Mouse (Mus musculus) layer of hippocampus, postnatal 10 days (tissue): ENCODE measurements at regions not wholly inside any gene's neighbourhood (a gene's known extent, or its start where the extent isn't known, plus 50 kb on each side); places are given as distances from the start of the nearest gene placed in this dataset.
A peak's percentile ranks its signal among the peaks of the same experiment; 100 is the strongest.

Experiments
- DNase-seq, 2 experiments: peaks; one replicate each; pipeline ENCODE4 v3.0.0; 2021; ENCODE audit warnings: low spot score in 2 of 2

DNA sequence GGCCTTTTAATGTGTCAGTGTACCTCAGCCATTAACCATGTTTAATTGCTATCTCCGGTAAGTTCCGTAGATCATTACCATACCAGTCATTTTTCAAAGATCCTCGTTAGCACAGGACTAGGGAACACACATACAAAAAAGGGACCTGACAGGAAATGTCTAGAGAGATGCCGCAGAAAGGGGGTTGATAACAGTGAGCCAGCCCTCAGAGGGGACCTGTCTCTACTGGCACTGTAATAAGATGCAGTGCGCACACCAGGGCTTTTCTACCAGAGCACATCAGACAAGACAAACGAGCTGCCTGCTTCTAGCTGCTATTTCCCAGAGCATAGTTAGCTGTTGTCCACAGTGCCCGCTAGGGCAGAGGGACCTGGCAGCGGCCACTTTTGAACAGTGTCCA, 199.1 kb downstream of the Sox11 start:
- DNase-seq = no peak

DNA sequence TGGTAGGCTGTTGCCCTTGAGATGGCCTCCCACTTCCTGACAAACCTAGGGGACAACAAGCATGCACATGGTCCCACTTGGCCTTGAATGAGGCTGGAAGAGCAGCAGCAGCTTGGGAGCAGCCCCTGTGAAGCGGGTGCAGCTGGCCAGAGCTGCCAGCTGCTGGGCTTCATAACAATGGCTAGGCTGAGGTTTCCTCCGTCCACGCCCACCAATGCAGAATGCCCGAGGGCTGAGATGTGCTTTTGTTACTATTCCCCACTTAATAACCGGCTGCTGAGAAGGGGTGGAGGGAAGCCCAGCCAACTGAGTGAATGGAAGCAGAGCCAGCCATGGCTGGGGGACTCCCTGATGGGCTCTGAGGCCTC, 202.1 kb downstream of the Sox11 start:
- DNase-seq = peak in 1 of 2 experiments; percentile 30

DNA sequence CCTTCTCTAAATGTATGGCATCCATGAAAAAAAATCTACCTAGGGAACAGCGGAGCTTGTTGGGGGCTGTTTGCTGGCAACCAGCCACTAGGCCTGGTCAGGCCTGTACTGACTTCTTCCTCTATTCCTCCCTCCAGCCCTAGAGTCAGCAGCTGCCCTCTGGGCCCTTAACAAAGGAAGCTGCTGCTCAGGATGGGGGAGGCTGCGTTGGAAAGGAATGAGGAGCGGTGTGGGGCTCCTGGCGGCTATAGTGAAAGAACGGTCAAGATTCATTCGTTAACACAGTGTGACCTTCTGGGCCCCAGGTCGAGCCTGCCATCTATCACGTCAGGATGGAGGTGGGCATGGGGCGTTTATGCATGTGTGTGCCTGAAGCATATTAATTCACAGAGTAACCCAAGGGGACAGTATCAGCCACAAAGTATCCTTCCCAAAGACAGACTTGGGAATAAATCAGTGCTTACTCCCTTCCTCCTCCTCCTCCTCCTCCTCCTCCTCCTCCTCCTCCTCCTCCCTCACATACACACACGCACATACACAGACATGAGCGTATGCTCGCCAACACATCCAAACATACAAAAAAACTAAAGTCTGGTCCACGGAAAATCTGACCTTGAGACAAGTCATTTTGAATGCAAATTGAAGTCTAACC, 202.6 kb downstream of the Sox11 start:
- DNase-seq = no peak

DNA sequence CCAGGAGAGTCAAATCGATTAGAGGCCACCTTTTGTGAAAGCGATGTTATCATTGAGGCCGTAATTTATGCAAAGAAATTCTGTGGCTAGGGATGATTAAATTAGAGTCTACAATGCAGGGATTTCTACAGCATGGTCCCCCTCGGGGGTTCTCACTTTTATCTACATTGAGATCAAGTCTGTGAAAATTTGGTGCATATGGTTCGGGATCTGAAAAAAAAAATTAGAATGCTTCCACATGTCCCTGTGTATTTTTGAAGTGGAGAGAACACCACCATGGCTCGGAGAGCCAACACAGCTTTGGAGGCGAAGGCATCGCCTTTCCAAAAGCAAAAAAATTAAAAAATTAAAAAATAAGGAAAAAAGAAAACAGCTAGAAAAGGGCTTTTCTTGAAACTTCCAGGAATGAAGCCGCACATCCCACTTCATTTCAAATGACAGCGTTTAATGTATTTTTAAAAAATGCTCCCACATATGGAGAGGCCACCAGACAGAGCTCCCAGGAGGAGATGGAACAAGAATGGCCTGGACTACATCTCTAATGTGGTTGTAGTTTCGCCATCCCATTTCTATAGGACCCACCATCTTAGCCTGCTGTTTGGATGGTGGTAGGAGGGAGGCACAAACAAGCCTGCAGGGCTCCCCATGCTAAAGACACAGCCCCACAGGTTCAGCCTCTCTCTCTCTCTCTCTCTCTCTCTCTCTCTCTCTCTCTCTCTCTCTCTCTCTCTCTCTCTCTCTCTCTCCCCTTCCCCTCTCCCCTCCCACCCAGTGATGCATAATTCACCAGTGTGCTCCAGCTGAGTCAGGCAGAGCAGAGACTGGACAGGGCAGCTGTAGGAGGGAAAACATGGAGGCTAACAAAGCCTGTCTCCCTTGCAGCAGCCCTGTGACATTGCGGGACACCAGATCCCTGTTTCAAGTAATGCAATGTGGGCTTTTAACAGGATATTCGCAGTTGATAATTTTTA, 203.4 kb downstream of the Sox11 start:
- DNase-seq = no peak

GRCm38 (mm10) chr12:27135997-27136559, 206.3 kb downstream of the Sox11 start:
- DNase-seq = no peak

DNA sequence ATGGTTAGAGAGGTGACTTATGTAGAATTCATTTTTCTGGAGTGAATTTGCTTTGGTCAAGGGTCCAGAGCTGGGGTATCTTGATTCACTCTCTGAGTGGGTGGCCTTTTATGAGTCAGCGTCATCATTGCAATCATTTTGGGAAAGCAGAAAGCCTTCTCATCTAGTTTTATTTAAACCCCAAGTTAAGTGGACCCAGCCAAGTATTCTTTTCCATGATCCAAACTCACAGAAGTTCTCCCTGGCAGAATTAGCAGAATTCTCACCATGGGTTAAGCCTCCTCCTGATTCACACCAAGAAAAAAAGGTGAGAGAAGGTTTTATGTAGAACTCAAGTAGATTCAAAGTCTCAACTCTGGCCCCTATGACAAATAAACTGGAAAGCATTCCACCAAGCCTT, 211.8 kb downstream of the Sox11 start:
- no peak for DNase-seq

DNA sequence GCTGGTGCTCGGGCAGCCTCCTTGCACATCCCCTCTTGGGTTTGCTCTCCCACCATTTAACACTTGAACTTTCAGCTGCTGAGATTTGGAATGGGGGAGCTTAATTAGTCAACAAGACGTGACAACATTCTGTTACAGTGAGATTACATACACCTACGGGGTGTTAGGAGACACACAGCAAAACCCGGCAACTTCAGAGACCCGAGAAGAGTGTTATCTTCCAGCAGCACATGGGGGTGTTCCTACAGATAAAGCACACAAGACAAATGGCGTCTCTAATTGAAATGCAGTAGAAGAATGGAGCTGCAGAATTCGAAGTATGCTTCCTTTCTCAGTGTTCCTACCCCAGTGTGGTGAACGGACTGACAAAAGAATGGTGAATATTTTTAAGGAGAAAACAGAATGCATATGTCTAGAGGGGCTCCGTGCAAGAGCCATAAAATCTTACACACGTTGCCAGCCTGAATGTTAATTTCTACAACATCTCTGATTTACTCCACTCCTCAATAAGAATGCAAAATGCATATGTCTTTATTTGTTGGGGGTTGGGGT, 215.2 kb downstream of the Sox11 start:
- no peak for DNase-seq

DNA sequence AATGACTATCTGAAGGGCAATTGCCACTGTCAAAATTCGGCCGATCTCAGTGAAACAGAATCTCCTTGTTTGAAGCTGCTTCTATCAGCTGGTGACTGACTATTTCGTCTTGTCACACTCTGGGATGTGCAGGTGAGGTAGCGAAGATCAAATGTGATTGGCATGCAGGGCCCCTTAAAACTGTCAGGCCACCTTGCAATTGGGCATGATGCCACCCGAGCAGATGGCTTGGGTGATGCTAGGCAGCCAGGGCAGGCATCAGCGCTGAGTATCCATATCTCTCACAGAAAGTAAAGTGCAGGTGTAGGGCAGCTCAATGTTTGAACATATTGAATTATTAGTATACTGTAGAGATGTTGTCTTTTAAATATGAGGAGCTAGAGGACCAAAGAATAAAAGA, 223.8 kb downstream of the Sox11 start:
- no peak for DNase-seq

GRCm38 (mm10) chr12:27115392-27115791, 227.0 kb downstream of the Sox11 start:
- no peak for DNase-seq

GRCm38 (mm10) chr12:27104925-27105571, 237.3 kb downstream of the Sox11 start:
- DNase-seq = no peak

DNA sequence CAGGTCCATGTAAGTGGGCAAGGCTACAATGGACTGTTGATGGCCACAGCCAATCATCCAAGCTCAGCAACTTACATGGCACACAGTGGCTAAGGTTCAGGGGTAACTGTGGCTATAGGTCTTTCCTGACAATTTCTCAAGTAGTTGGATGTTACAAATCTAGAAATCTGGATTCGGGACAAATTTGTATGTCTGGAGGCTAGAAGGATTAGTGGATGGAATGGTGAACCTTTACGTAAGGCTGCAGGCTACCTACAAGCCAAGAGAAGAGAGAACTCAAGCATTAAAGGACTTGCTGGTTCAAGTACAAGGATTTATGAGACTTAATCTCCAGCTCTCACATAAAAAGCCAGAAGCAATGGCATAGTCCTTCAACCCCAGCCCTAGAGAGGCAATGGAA, 239.4 kb downstream of the Sox11 start:
- DNase-seq = no peak

GRCm38 (mm10) chr12:27089206-27089605, 253.2 kb downstream of the Sox11 start:
- no peak for DNase-seq

GRCm38 (mm10) chr12:27085890-27086289, 256.5 kb downstream of the Sox11 start:
- DNase-seq = no peak

GRCm38 (mm10) chr12:27083645-27084550, 258.5 kb downstream of the Sox11 start:
- DNase-seq = no peak

DNA sequence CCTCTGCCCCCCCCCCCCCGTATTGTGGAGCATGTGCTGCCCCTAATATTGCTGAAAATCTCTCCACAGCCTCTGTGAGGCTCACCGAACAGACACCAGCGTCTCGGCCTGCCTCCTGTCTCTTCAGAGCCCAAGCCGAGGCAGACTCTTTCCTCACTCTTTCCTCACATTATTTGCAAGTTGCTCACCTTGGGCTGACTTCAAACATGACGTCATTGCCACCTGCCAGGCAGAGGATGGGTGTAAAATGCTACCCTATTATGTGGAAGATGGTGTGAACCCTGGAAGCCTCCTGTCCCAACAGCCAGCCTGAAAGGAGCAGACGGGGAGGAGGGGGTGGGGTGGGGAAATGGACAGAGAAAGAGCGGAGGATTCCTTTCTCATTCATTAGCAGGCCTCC, 259.3 kb downstream of the Sox11 start:
- DNase-seq = peak; percentile 56

GRCm38 (mm10) chr12:27082624-27083023, 259.8 kb downstream of the Sox11 start:
- DNase-seq = peak; percentile 61 to 73

DNA sequence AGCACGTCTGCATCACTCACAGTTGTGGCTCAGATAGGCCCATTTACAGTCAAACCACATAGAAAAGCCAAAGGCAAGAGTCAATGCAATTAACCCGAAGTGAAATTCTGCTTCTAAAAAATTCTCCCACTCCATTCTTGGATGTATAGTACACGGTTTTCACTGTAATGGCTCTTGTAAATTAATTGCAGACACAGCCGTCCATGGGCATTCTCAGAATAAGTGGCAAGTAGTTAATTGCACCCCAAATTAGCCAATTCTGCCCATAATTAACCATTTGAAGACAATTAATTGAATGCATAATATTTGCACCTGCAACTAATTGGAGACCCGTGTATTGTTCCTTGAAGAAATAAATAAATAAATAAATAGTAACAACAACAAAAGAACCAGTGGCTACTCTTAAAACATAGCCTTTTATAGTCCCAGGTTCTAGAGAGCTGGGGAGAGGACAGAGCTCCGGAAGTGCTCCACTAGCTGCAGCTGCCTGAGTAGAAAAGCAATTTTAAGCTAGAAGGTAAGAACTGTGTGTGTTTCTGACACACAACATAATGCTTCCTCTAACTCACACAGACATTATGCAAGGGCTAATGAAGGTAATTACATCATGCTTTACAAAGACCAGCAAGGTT, 266.2 kb downstream of the Sox11 start:
- DNase-seq = no peak

DNA sequence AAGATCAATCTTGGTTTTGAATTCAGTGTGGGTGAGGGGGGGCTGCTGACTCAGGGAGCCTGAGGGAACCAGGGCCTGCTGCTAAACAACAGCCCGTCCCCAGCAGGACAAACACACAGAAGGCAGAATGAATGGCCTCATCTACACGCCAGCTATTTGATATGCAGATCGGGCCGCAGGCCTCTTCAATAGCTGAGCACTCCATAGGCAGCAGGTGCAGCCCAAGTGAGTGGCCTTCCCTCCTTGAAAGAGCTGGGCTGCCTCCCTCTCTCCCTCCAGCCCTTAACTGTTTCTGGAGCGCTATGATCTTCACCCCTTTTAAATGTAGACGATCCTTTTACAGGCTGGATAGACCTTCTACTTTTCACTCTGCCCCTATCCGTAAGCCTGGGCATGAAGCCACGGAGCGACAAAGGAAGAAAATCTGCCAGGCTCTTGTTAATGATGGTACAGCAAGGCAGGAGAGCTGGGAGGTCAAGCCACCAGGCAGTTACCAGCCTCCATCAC, 277.3 kb downstream of the Sox11 start:
- DNase-seq = peak in 1 of 2 experiments; percentile 41

DNA sequence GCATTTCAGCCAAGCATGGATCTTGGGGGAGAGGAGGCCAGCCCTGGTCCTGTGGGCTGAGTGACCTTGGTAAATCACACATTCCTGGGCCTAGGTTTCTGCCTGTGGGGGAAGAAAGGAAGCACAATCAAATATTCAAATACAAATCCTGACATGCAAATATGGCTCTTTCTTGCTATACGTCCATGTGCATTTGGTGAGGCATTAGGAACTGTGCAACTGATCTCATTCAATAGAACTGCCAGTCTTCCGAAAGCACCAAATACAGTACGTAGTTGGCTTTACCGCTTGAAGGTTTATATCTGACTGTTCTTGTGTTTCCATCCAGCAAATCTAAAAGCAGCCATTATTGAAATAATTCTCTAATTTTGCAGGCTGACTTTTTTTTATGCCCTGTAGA, 278.9 kb downstream of the Sox11 start:
- no peak for DNase-seq
